Mouse (Mus musculus) testis, postnatal 10 days (tissue): ENCODE results near the gene Raver2.

ENCODE experiments used
- DNase-seq: peaks from one replicate; pipeline ENCODE4 v3.0.0; 2021; ENCODE audit warnings: low spot score

Gene Raver2

GRCm38 (mm10) chr4:101174916-101175625, 106.3 kb downstream of the Raver2 start:
- DNase-seq = no peak

GRCm38 (mm10) chr4:101176123-101176522, 107.3 kb downstream of the Raver2 start:
- DNase-seq = no peak

DNA sequence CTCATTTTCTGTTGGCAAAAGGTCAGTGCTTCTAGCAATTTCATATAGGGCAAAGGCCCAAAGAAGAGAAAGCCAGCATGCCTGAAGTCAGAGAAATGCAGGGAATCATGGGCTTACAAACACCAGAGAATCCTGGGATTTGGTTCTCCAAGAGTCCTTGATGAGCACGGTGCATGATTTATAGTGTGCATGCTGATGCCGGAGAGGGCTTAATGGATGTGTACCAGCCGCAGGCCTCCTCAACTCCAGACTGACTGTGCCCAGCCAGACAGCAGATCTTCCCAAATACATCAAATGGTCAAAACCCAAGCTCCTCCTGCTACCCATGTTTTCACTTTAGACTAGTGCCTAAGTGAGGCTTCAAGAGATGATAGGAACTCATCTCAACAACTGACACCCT, 109.0 kb downstream of the Raver2 start:
- DNase-seq = no peak

- DNase-seq = no peak
These were observed 110.3 kb downstream of the Raver2 start for GRCm38 (mm10) chr4:101179076-101179475.

DNA sequence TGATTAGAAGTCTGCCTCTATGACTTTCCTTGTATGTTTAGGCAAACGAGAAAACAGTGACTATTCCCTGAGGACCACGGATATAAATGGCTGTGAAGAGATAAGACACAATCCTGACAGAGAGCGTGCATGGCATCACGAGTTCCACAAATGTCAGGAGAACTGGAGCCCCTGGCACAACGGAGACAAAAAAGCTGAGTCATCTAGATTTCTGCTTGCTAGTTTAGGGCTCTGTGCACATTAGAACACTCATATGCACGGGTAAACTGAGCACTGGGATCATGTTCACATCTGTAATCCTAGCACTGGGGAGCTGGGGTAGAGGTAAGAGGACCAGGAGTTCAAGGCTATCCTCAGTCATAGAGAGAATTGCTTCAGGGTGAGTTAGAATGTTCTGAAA, 111.1 kb downstream of the Raver2 start:
- DNase-seq = no peak

GRCm38 (mm10) chr4:101180681-101181080, 111.9 kb downstream of the Raver2 start:
- no peak for DNase-seq

DNA sequence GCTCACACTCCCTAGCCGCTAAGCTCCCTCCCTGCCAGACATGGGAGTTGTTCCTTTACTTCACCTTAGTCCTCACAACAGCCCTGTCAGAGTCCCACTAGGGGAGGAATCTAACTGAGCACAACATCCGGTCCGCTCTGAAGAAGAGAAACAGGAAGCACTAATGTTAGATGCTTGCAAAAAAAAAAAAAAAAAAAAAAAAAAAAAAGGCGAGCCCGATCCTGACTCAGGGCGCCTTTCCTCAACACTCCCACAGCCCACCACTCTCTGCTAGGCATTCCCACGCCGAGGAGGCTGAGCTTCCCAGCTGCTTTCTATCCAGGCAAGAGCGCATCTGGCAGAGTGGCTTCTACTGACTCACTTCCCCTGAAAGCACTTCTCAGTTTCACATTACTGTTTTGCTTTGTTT, 113.8 kb downstream of the Raver2 start:
- no peak for DNase-seq

- DNase-seq = no peak
These were observed 116.4 kb downstream of the Raver2 start for GRCm38 (mm10) chr4:101185216-101185615.

- DNase-seq = no peak
These were observed 117.8 kb downstream of the Raver2 start for GRCm38 (mm10) chr4:101186591-101186990.

GRCm38 (mm10) chr4:101187381-101187780, 118.6 kb downstream of the Raver2 start:
- DNase-seq = no peak

DNA sequence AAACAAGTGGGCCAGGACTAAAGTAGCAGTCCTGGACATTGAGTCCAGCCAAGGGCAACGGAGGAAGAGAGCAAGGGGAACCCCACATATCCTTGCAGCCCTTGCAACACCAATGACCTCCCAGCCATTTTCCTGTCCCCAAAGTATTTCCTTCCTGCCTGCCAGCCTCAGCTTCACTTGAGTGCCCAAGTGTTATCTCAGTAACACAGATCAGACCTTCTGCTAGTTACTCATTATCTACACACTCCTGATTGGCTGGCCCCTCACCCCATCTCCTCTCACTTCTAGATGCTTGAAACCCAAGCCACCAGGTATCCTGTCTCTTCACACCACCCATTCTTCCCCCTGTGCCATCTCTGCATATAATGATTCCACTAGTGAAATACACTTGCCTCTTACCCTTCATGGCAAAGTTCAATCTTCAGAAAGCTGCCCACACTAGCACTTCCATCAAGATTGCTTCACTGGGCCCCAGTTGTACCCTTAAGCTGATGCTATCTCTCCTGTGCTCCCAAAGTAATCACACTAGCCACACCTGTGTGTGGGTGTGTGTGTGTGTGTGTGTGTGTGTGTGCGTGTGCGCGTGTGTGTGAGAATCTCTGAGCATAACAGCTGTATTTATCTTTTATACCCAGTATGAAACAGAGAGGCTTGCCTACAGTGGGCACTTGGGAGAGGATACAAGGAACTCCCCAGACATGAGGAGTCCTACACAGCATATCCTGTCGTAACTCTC, 123.6 kb downstream of the Raver2 start:
- no peak for DNase-seq

DNA sequence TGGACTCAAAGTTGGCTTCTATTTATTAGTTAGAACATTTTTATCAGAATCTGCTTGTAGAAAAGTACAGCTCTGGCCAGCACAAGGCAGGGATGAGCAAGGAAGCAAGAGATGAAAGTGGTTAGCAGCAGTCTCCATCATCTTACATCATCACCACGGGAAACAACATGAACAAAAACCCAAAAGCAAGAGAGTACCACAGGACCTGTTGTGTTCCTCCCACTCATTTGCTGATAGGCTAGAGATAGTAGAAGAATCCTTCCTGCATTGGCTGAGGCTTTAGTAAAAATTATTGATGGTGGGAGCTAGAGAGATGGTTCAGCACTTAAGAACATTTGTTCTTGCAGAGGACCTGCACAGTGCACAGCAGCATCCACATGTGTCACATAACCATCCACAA, 125.4 kb downstream of the Raver2 start:
- no peak for DNase-seq

DNA sequence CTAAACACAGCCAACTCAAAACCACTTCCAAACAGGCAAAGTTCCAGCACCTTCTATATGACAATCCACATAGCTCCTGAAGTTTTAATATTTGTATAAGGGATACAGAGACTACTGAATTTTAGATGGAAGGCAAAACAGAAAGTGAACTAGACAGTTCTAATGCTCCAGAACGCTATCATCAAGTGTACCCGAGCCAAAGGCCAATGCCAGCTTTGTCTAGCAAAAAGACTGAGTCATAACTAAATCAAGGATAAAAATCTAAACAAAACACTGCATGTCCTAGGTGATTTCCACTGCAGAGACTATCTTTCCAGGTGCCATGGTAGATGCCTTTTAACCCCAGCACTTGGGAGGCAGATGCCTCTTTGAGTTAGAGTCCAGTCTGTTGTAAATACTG, 127.6 kb downstream of the Raver2 start:
- no peak for DNase-seq

- DNase-seq = no peak
These were observed 128.8 kb downstream of the Raver2 start for GRCm38 (mm10) chr4:101197421-101198170.

DNA sequence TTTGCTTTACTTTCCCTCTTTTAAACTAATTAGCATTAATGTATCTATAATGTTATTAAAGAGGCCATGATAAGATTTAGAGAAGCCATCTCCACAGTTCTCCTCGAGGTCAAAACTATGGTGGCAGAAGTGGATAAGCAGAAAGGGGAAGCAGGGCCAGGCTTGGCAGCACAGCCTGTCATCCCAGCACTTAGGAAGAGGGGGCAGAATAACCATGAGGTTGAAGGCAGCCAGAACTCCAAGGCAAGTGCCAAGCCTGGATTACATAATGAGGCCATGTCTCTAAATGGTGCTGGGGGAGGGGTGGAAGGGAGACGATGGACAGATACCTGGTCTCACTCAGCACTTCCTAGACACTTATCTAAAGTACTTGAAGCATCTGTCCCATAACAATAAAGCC, 129.6 kb downstream of the Raver2 start:
- DNase-seq = no peak

- DNase-seq = no peak
These were observed 130.8 kb downstream of the Raver2 start for GRCm38 (mm10) chr4:101199433-101200081.
